Mouse (Mus musculus): ENCODE results near the gene Tecpr2. TPM values are rescaled to one million over a fixed set of nuclear protein-coding genes. Genes with fewer than 3 reads are reported as not detected.

Gene Tecpr2
- total RNA-seq (2012; rRNA removed): 11.2 and 12.6 TPM in 2 replicates

- H3K9ac ChIP-seq (ENCODE audit: insufficient read depth, low read depth, low read length, poor library complexity, severe bottlenecking): peak within 1 kb of the TSS; percentile 90
- peaks cover 0 to 4% of the 10 kb centered on the region in 2 experiments; a peak in 1 of 4 replicates for H3K4me1 ChIP-seq (ENCODE audit: control insufficient read depth in 2 of 2, insufficient read depth in 2 of 2, low read length in 2 of 2, poor library complexity in 1 of 2)
- in situ Hi-C loops (cut with MboI; ENCODE audit: low sequenced_read_pairs in 2 of 2, unreplicated experiment in 2 of 2): no loop called here
- peak within 1 kb of the TSS; percentile 78 to 93 for H3K4me3 ChIP-seq (ENCODE audit: insufficient read depth in 1 of 2, low read depth in 1 of 2, low read length in 2 of 2, poor library complexity in 1 of 2, severe bottlenecking in 1 of 2)
- TF ChIP-seq HCFC1 (IDR thresholded peaks at IDR 0.05; ENCODE audit: borderline replicate concordance, insufficient read depth, low read length): peak; percentile 61; the same call in 1 of the 2 replicates
- no peak for TF ChIP-seq ZNF384 (IDR thresholded peaks at IDR 0.05; ENCODE audit: low read depth, low read length)
- DNase-seq (ENCODE audit: low read depth, low spot score): peak; percentile 97
- H3K36me3 ChIP-seq (ENCODE audit: control insufficient read depth, insufficient read depth, low read length, poor library complexity, severe bottlenecking): 0 out of 2 replicates have a peak, but pooled peaks cover 2% of the 10 kb centered on the region
- H3K27ac ChIP-seq (ENCODE audit: insufficient read depth, low read depth, low read length, poor library complexity, severe bottlenecking): peak within 1 kb of the TSS; percentile 28; the same call in 1 of the 2 replicates
- H3K9me3 ChIP-seq (ENCODE audit: control insufficient read depth, insufficient read depth, low read depth, low read length): no peaks in the 10 kb centered on the region
These were observed at the start of gene Tecpr2, which contains the start of gene Cinp for GRCm38 (mm10) chr12:110889036-110890020. Gene Tecpr2 (plus strand): TSS chr12:110889264. Gene Cinp (minus strand): TSS chr12:110889145.

GRCm38 (mm10) chr12:110840348-110841198, 48.5 kb upstream of the Tecpr2 start, which contains the start of gene Mok:
Gene Mok (minus strand): TSS chr12:110840939.
- in situ Hi-C loops (cut with MboI; ENCODE audit: low sequenced_read_pairs in 2 of 2, unreplicated experiment in 2 of 2): loop anchor here (5.0 to 25.0 kb wide), 3 partner anchors 246 to 423 kb away; partner anchors contain the start of gene Ppp2r5c (in 1 of the 2)
- peak within 1 kb of the TSS; percentile 83 for H3K9ac ChIP-seq (ENCODE audit: insufficient read depth, low read depth, low read length, poor library complexity, severe bottlenecking)
- H3K4me3 ChIP-seq (ENCODE audit: insufficient read depth in 1 of 2, low read depth in 1 of 2, low read length in 2 of 2, poor library complexity in 1 of 2, severe bottlenecking in 1 of 2): peak within 1 kb of the TSS; percentile 72 to 88
- H3K36me3 ChIP-seq (ENCODE audit: control insufficient read depth, insufficient read depth, low read length, poor library complexity, severe bottlenecking): no peaks in the 10 kb centered on the region
- no peaks in the 10 kb centered on the region for H3K9me3 ChIP-seq (ENCODE audit: control insufficient read depth, insufficient read depth, low read depth, low read length)
- H3K27ac ChIP-seq (ENCODE audit: insufficient read depth, low read depth, low read length, poor library complexity, severe bottlenecking): 0 out of 2 replicates have a peak within 1 kb of the TSS, but pooled peaks have one; percentile 4
- peaks cover 8 to 9% of the 10 kb centered on the region in 2 experiments; a peak in 3 of 4 replicates for H3K4me1 ChIP-seq (ENCODE audit: control insufficient read depth in 2 of 2, insufficient read depth in 2 of 2, low read length in 2 of 2, poor library complexity in 1 of 2)
- no peak for TF ChIP-seq CHD2 (IDR thresholded peaks at IDR 0.05; ENCODE audit: low read depth, low read length)
- no peak for TF ChIP-seq ZNF384 (IDR thresholded peaks at IDR 0.05; ENCODE audit: low read depth, low read length)
- TF ChIP-seq HCFC1 (IDR thresholded peaks at IDR 0.05; ENCODE audit: borderline replicate concordance, insufficient read depth, low read length): no peak
- no peak for TF ChIP-seq MAFK (IDR thresholded peaks at IDR 0.05; ENCODE audit: insufficient read depth, low read depth, low read length)
- no peak for TF ChIP-seq ZC3H11A (IDR thresholded peaks at IDR 0.05; ENCODE audit: borderline replicate concordance, low read depth, low read length)
- peak; percentile 91 for DNase-seq (ENCODE audit: low read depth, low spot score)

- Histone ChIP-seq H3K4me3 (ENCODE audit: insufficient read depth in 1 of 2, low read depth in 1 of 2, low read length in 2 of 2, poor library complexity in 1 of 2, severe bottlenecking in 1 of 2) (no peak overlapping the region), H3K36me3 (ENCODE audit: control insufficient read depth, insufficient read depth, low read length, poor library complexity, severe bottlenecking) (no peaks in the 10 kb centered on the region), H3K9me3 (ENCODE audit: control insufficient read depth, insufficient read depth, low read depth, low read length) (no peaks in the 10 kb centered on the region), H3K9ac (ENCODE audit: insufficient read depth, low read depth, low read length, poor library complexity, severe bottlenecking) (no peak overlapping the region), H3K4me1 (ENCODE audit: control insufficient read depth in 2 of 2, insufficient read depth in 2 of 2, low read length in 2 of 2, poor library complexity in 1 of 2) (peaks cover 0 to 9% of the 10 kb centered on the region in 2 experiments; a peak in 2 of 4 replicates), H3K27ac (ENCODE audit: insufficient read depth, low read depth, low read length, poor library complexity, severe bottlenecking) (no peak overlapping the region)
- in situ Hi-C loops (cut with MboI; ENCODE audit: low sequenced_read_pairs in 2 of 2, unreplicated experiment in 2 of 2): loop anchor here (5.0 to 25.0 kb wide), 3 partner anchors 247 to 425 kb away; partner anchors contain the start of gene Ppp2r5c (in 1 of the 2)
- TF ChIP-seq HCFC1 (IDR thresholded peaks at IDR 0.05; ENCODE audit: borderline replicate concordance, insufficient read depth, low read length) (no peak), ZC3H11A (IDR thresholded peaks at IDR 0.05; ENCODE audit: borderline replicate concordance, low read depth, low read length) (no peak), MAFK (IDR thresholded peaks at IDR 0.05; ENCODE audit: insufficient read depth, low read depth, low read length) (no peak), CHD2 (IDR thresholded peaks at IDR 0.05; ENCODE audit: low read depth, low read length) (no peak), ZNF384 (IDR thresholded peaks at IDR 0.05; ENCODE audit: low read depth, low read length) (no peak)
- DNase-seq (ENCODE audit: low read depth, low spot score): no peak
These were observed 47.2 kb upstream of the Tecpr2 start for GRCm38 (mm10) chr12:110841731-110842493.

Measured in ES-E14 (cell line).